Mouse (Mus musculus): ENCODE data around the gene Slc35e3.

GRCm38 (mm10) chr10:117793436-117794030 lies 47.4 kb upstream of the Slc35e3 start:
- TF ChIP-seq CTCF (IDR thresholded peaks at IDR 0.05; ENCODE audit: control insufficient read depth, insufficient read depth, insufficient read length) = no peak
- no peak for TF ChIP-seq MAX (IDR thresholded peaks at IDR 0.05)
- no peak for TF ChIP-seq MYOG (IDR thresholded peaks at IDR 0.05; ENCODE audit: control insufficient read depth, extremely low read depth, insufficient read length)
- no peak for TF ChIP-seq USF1 (IDR thresholded peaks at IDR 0.05; ENCODE audit: low read depth)
- no peak for TF ChIP-seq MYOD1 (IDR thresholded peaks at IDR 0.05; ENCODE audit: control insufficient read depth, insufficient read length, low read depth)
- TF ChIP-seq CEBPB (IDR thresholded peaks at IDR 0.05; ENCODE audit: low read depth) = no peak
